Mouse (Mus musculus) C2C12 (cell line): ENCODE measurements around the gene Nudt19. TPM values are rescaled to one million over a fixed set of nuclear protein-coding genes. Genes with fewer than 3 reads are reported as not detected.
A peak's percentile ranks its signal among the peaks of the same experiment; 100 is the strongest.
"Not testable (repeated sequence)": the region's sequence is repeated elsewhere in the genome, so short reads cannot be mapped to it uniquely, and the experiment has no call there.

ENCODE experiments used
- H3K27me3 ChIP-seq: one replicate; pipeline ENCODE4 v1.6.1; 2011; ENCODE audit not compliant: control insufficient read depth, insufficient read depth, insufficient read length
- H3K36me3 ChIP-seq: one replicate; pipeline ENCODE4 v1.6.1; 2011; ENCODE audit not compliant: control insufficient read depth, insufficient read depth
- H3K4me3 ChIP-seq: one replicate; pipeline ENCODE4 v1.5.1; 2011; ENCODE audit warnings: mild to moderate bottlenecking, control low read depth; ENCODE audit not compliant: poor library complexity, insufficient read depth, severe bottlenecking
- H3K79me2 ChIP-seq: one replicate; pipeline ENCODE4 v1.6.1; 2011; ENCODE audit not compliant: control insufficient read depth, insufficient read depth
- H3K79me3 ChIP-seq: one replicate; pipeline ENCODE4 v1.6.1; 2011; ENCODE audit warnings: low read depth, control low read depth
- H3ac ChIP-seq: one replicate; pipeline ENCODE3; 2011; ENCODE audit warnings: low read depth; ENCODE audit not compliant: control insufficient read depth, insufficient read length
- CEBPB ChIP-seq: IDR thresholded peaks from one replicate; pipeline ENCODE4 v1.6.1; 2011; ENCODE audit warnings: low read depth, mild to moderate bottlenecking, control low read depth, moderate library complexity
- CTCF ChIP-seq: IDR thresholded peaks from one replicate; pipeline ENCODE4 v1.5.1; 2011; ENCODE audit not compliant: control insufficient read depth, insufficient read depth, insufficient read length
- FOSL1 ChIP-seq: IDR thresholded peaks from one replicate; pipeline ENCODE4 v1.8.0; 2011; ENCODE audit warnings: mild to moderate bottlenecking, low read length; ENCODE audit not compliant: poor library complexity, insufficient read depth, severe bottlenecking
- MAX ChIP-seq: IDR thresholded peaks from one replicate; pipeline ENCODE4 v1.6.1; 2011; ENCODE audit warnings: mild to moderate bottlenecking, control low read depth
- MYOD1 ChIP-seq: IDR thresholded peaks from one replicate; pipeline ENCODE4 v1.6.1; 2011; ENCODE audit warnings: low read depth; ENCODE audit not compliant: control insufficient read depth, insufficient read length
- MYOG ChIP-seq: IDR thresholded peaks from one replicate; pipeline ENCODE4 v1.6.1; 2011; ENCODE audit not compliant: control insufficient read depth, insufficient read length; ENCODE audit errors: extremely low read depth
- USF1 ChIP-seq: IDR thresholded peaks from one replicate; pipeline ENCODE4 v1.6.1; 2011; ENCODE audit warnings: low read depth, mild to moderate bottlenecking, control low read depth, moderate library complexity
- polyA plus RNA-seq: library from polyadenylated mRNA; unstranded; fragments of >200 nt; fragmentation: generic; extraction: Trizol; gene quantifications from one replicate; pipeline ENCODE4 v1.2.1, GENCODE M21; 2012; ENCODE audit warnings: missing spikeins

Gene Nudt19
- polyA plus RNA-seq, 1 experiment, result 33.9 TPM

DNA sequence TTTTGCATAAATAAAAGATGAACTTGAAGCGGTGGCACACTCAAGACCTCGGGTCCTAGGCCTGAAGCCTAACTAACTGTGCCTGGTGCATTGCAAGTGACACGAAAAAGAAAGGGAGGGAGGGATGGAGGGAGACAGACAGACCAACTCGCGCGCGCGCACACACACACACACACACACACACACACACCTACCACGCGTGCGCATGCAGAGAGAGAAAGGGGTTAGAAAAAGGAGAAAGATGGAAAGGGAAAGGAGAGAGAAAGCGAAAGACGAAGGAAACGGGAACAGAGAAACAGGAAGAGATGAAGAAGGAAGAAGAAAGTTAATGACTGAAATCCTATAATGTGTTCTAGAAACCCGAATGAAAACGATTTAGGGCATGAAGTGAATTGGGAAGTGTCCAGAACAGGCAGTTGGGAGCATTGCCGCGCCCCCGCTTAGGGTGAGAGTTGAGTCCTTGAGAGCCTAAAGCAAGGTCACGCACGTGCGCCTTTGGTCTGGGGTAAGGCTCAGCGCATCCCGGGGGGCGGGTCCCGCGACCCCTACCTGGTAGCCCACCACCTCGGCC is 1.4 kb downstream of the Nudt19 start:
- no peaks in the 10 kb centered on the region for H3K27me3 ChIP-seq
- H3K79me3 ChIP-seq, result peaks cover 3% of the 10 kb centered on the region
- no peaks in the 10 kb centered on the region for H3K79me2 ChIP-seq
- peak overlapping the region; percentile 59 for H3ac ChIP-seq
- TF ChIP-seq MYOG (no peak), MAX (no peak), CEBPB (no peak), FOSL1 (no peak), USF1 (no peak), MYOD1 (no peak), CTCF (no peak)
- H3K4me3 ChIP-seq, result peak overlapping the region; percentile 56
- H3K36me3 ChIP-seq, result peaks cover 17% of the 10 kb centered on the region

- TF ChIP-seq USF1, result no peak
- TF ChIP-seq CTCF, result no peak
- TF ChIP-seq MYOG, result no peak
- no peak for TF ChIP-seq CEBPB
- TF ChIP-seq MYOD1, result no peak
- no peak for TF ChIP-seq MAX
- TF ChIP-seq FOSL1, result no peak
- peak overlapping the region; percentile 56 for H3K4me3 ChIP-seq
- no peaks in the 10 kb centered on the region for H3K27me3 ChIP-seq
- peaks cover 18% of the 10 kb centered on the region for H3K36me3 ChIP-seq
- peaks cover 3% of the 10 kb centered on the region for H3K79me3 ChIP-seq
- H3K79me2 ChIP-seq, result no peaks in the 10 kb centered on the region
- peak overlapping the region; percentile 40 for H3ac ChIP-seq
Measured at GRCm38 (mm10) chr7:35553751-35554604, 2.1 kb downstream of the Nudt19 start.

- Histone ChIP-seq H3K79me2 (no peaks in the 10 kb centered on the region), H3K27me3 (no peaks in the 10 kb centered on the region), H3K79me3 (no peaks in the 10 kb centered on the region), H3ac (no peak overlapping the region), H3K36me3 (peaks cover 16% of the 10 kb centered on the region), H3K4me3 (no peak overlapping the region)
- no peak for TF ChIP-seq CEBPB
- TF ChIP-seq CTCF, result peak; percentile 61
Measured at GRCm38 (mm10) chr7:35545881-35546280, 10.2 kb downstream of the Nudt19 start.

DNA sequence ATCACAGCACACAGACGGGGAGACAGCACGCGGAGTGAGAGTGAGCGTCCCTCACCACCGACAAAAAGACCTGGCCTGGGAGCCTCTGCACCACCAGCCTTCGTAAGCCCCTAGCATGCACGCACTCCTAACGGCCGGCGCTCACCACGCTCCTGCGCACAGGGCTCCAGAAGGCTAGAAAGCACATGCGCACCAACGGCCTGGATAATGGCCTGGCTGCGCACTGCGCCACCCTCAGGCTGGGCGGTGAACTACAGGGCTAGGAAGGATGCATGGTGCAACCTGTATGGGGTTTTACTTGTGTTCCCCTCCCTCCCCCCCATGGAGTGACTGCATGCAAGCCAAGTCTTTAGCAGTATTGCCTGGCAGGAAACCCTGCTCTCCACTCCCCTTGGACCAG is 18.5 kb downstream of the Nudt19 start, which contains the start of gene Tdrd12:
TSS of gene Tdrd12 (minus strand) at position 184 of the 400 bp plus-strand sequence.
- Histone ChIP-seq H3K27me3 (no peaks in the 10 kb centered on the region), H3ac (no peak within 1 kb of the TSS), H3K79me2 (no peaks in the 10 kb centered on the region), H3K4me3 (no peak within 1 kb of the TSS), H3K79me3 (no peaks in the 10 kb centered on the region), H3K36me3 (no peaks in the 10 kb centered on the region)
- TF ChIP-seq MAX, result no peak
- no peak for TF ChIP-seq MYOG

GRCm38 (mm10) chr7:35535750-35536512 is 20.2 kb downstream of the Nudt19 start:
- Histone ChIP-seq H3ac (no peak overlapping the region), H3K27me3 (no peaks in the 10 kb centered on the region), H3K4me3 (no peak overlapping the region), H3K79me2 (no peaks in the 10 kb centered on the region), H3K36me3 (no peaks in the 10 kb centered on the region), H3K79me3 (no peaks in the 10 kb centered on the region)
- no peak for TF ChIP-seq CTCF
- no peak for TF ChIP-seq USF1
- TF ChIP-seq MAX, result no peak
- TF ChIP-seq MYOG, result no peak
- no peak for TF ChIP-seq CEBPB
- TF ChIP-seq MYOD1, result no peak
- no peak for TF ChIP-seq FOSL1

DNA sequence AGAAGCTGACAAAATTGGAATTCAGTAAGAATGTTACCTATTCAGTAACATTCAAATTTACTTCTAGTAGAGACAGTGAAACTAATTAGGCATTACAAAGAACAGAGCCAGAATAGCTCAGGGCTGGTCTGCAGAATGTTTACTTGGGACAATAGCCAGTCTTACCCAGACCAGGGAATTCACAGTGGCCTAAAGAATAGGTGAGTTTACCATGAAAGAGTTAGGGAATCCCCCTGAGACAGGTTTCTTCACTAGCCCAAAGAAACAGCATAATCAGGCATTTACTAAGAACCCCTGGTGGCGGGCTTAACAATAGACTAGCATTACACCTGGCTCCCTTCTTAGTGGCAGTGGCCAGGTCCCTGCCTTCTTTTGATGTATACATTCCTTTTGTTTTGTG is 25.6 kb downstream of the Nudt19 start:
- not testable (repeated sequence) for H3K27me3 ChIP-seq, H3K79me3 ChIP-seq, H3K36me3 ChIP-seq, H3ac ChIP-seq, H3K79me2 ChIP-seq, H3K4me3 ChIP-seq
